Mouse (Mus musculus) limb, embryonic 15.5 days (tissue): ENCODE results near the gene Ccser1. TPM values are rescaled to one million over a fixed set of nuclear protein-coding genes. Genes with fewer than 3 reads are reported as not detected.
A peak's percentile ranks its signal among the peaks of the same experiment; 100 is the strongest.

Experiments
- ATAC-seq: fragments of 200-750 bp; cut with Nextera tagmentation; 2 replicates; pipeline ENCODE4 v1.8.0; 2017; ENCODE audit warnings: low read depth, moderate TSS enrichment; ENCODE audit not compliant: insufficient number of reproducible peaks, low FRiP score, low TSS enrichment
- H3K27ac ChIP-seq: fragments of 300-500 bp; sonication (generic); 2 replicates; pipeline ENCODE4 v1.5.1; 2015; ENCODE audit warnings: moderate library complexity, mild to moderate bottlenecking, inconsistent platforms
- H3K27me3 ChIP-seq: fragments of 300-500 bp; sonication (generic); 2 replicates; pipeline ENCODE4 v1.6.1; 2015; ENCODE audit warnings: inconsistent platforms
- H3K36me3 ChIP-seq: fragments of 300-500 bp; sonication (generic); 2 replicates; pipeline ENCODE4 v1.6.1; 2015; ENCODE audit warnings: inconsistent platforms
- H3K4me1 ChIP-seq: fragments of 300-500 bp; sonication (generic); 2 replicates; pipeline ENCODE4 v1.6.1; 2015; ENCODE audit warnings: inconsistent platforms
- H3K4me2 ChIP-seq: fragments of 300-500 bp; sonication (generic); 2 replicates; pipeline ENCODE4 v1.6.1; 2015; ENCODE audit warnings: mild to moderate bottlenecking, inconsistent platforms
- H3K4me3 ChIP-seq: fragments of 300-500 bp; sonication (generic); 2 replicates; pipeline ENCODE4 v1.5.1; 2015; ENCODE audit warnings: mild to moderate bottlenecking, inconsistent platforms
- H3K9ac ChIP-seq: fragments of 300-500 bp; sonication (generic); 2 replicates; pipeline ENCODE4 v1.6.1; 2015; ENCODE audit warnings: inconsistent platforms
- H3K9me3 ChIP-seq: fragments of 300-500 bp; sonication (generic); 2 replicates; pipeline ENCODE4 v1.6.1; 2016; ENCODE audit warnings: inconsistent platforms
- WGBS: fragments of 180-500 bp; shearing (Covaris S2); methylation state at CpG from one replicate; pipeline ENCODE4 v1.1.7; 2015; 5-methylcytosine and 5-hydroxymethylcytosine counted together
- polyA plus RNA-seq: library from polyadenylated mRNA; unstranded; fragments of >200 nt; fragmentation: Nextera tagmentation; extraction: Ambion mirVana; gene quantifications from 2 replicates; pipeline ENCODE4 v1.2.1, GENCODE M21; 2015

Gene Ccser1
- polyA plus RNA-seq, result 8.1 and 8.7 TPM in 2 replicates

DNA sequence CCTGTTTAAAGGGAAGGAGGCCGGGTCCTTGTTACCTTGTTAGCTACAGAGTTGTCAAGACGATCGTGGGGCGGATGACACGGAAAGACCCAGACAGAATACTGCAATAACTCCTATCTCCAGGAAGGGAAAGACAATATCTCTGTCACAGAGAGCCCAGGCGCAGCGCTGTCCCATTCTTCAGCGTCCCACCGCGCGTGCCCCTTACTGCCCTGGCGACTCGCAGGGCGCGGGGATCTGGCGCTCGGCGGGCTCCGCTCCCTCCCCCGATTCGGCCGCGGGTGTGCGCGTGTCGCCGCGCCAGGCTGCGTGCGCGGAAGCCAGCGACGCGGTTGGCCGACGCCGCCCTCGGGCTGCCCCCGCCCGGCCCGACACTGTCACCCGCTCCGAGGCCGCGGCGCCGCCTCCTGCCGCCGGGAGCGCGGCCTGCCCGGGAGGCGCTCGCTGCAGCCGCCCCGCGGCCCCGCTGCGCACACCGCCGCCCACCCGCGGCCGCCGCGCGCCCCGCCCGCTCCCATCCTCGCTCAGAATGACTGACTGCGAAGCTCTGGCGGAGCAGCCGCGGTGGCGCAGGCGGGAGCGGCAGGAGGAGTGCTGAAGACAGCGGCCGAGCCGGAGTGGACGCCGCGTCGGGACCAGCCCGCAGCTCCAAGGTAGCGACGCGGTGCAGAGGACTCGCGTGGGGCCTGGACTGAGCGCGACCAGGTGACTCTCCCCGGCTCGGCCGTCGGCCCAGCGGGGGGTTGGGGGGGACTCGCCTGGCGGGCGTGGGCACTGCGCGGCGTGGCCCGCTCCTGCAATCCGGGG is at the start of gene Ccser1:
Gene Ccser1 (plus strand): TSS at position 376 of the 807 bp plus-strand sequence.
- Histone ChIP-seq H3K9me3 (no peaks in the 10 kb centered on the region), H3K27ac (peak within 1 kb of the TSS; percentile 75), H3K4me1 (peaks cover 9% of the 10 kb centered on the region), H3K4me3 (peak within 1 kb of the TSS; percentile 72), H3K27me3 (peaks cover 5% of the 10 kb centered on the region; the same call in 1 of the 2 replicates), H3K4me2 (peak within 1 kb of the TSS; percentile 95), H3K9ac (peak within 1 kb of the TSS; percentile 58), H3K36me3 (no peaks in the 10 kb centered on the region)
- under 1% methylated on average over 78 of the region's 105 CpGs for WGBS
- peak; percentile 85 for ATAC-seq

DNA sequence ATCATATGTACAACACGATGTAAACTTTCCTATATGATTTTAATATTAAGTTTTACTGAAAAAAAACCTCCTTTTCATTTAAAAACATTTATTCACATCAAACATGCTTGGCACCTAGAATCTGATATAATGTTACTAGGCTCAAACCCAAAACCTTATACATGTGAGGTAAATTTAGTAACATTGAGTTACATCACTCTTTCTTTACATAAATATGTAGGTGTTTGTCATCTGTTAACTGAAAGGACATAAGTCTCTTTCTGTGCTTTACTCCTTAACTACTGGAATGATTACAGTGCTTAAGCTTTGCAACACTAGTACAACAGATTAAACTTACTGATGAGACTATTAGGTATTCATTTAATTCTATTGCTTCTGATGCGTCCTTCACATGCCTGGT is 43.7 kb upstream of the Ccser1 start:
- no peaks in the 10 kb centered on the region for H3K4me1 ChIP-seq
- no peak for ATAC-seq
- H3K4me3 ChIP-seq, result no peak overlapping the region
- H3K9me3 ChIP-seq, result no peaks in the 10 kb centered on the region
- no peaks in the 10 kb centered on the region for H3K27me3 ChIP-seq
- no peaks in the 10 kb centered on the region for H3K36me3 ChIP-seq
- no peak overlapping the region for H3K27ac ChIP-seq
- WGBS, result 81% methylated on average over 2 of the region's 2 CpGs
- H3K9ac ChIP-seq, result no peak overlapping the region
- H3K4me2 ChIP-seq, result no peak overlapping the region

DNA sequence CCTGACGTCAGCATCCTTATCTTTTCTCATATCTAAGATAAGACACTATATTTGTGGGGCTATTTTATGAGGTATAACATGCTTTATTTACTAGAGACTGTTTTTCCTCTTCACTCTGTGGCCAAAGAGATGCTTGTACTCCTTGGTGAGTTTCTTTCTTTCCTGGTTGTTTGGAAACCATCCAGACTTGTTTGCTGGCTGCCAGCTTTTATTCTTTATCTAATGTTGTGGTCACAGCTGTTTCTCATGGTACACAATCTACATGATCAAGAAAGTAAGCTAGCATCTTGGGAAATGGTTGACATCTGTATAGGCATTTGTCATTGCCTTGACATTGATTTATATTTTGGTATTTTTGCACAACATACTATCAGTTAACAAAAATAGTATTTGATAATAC is 37.1 kb upstream of the Ccser1 start:
- Histone ChIP-seq H3K9ac (no peak overlapping the region), H3K4me3 (no peak overlapping the region), H3K36me3 (no peaks in the 10 kb centered on the region), H3K9me3 (no peaks in the 10 kb centered on the region), H3K27ac (no peak overlapping the region), H3K4me2 (no peak overlapping the region), H3K4me1 (no peaks in the 10 kb centered on the region), H3K27me3 (no peaks in the 10 kb centered on the region)
- 69% methylated on average over 1 of the region's 1 CpGs for WGBS
- no peak for ATAC-seq

DNA sequence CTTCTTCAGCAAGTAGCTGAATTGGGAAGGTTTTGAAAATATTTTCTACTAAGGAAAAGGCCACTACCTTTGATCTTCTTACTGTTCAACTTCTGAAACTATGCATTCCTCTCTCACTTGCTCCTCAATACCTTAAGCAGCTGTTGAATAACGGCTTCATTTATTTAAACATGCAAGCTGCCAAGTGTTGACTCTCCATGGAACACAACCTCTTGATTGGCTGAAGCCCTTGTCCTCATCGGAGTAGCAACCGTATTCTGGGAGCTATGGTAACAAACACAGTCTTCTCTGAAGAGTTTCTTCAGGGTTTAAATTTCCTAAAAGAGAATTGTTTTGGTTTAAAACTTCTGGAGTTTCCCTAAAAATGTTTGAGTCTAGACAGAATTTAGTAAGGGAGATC is 27.2 kb upstream of the Ccser1 start:
- H3K9ac ChIP-seq, result no peak overlapping the region
- H3K36me3 ChIP-seq, result no peaks in the 10 kb centered on the region
- H3K4me3 ChIP-seq, result no peak overlapping the region
- H3K9me3 ChIP-seq, result no peaks in the 10 kb centered on the region
- ATAC-seq, result no peak
- no peak overlapping the region for H3K4me2 ChIP-seq
- 53% methylated on average over 3 of the region's 3 CpGs for WGBS
- no peaks in the 10 kb centered on the region for H3K4me1 ChIP-seq
- H3K27ac ChIP-seq, result no peak overlapping the region
- H3K27me3 ChIP-seq, result no peaks in the 10 kb centered on the region

DNA sequence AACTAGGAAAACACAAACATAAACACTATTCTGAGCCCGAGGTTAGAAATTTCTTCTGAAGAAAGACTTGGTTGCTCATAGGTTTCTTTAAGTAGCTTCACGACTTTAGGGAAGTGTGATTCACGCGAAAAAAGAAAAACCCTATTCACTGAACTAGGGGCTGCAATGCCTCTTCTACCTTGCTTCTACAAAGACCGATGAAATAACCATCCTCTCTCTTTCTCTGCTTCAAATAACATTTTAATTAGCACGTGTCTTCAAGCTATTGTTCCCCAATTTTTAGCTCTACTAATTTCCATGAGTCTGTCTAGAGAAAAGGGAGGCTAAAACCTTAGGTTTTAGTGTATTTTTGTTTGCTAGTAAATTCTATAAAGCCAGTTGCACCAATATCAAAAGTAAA is 25.5 kb upstream of the Ccser1 start:
- Histone ChIP-seq H3K27me3 (no peaks in the 10 kb centered on the region), H3K4me2 (no peak overlapping the region), H3K27ac (no peak overlapping the region), H3K36me3 (no peaks in the 10 kb centered on the region), H3K9ac (no peak overlapping the region), H3K4me1 (no peaks in the 10 kb centered on the region), H3K4me3 (no peak overlapping the region), H3K9me3 (no peaks in the 10 kb centered on the region)
- WGBS, result 61% methylated on average over 6 of the region's 6 CpGs
- no peak for ATAC-seq

DNA sequence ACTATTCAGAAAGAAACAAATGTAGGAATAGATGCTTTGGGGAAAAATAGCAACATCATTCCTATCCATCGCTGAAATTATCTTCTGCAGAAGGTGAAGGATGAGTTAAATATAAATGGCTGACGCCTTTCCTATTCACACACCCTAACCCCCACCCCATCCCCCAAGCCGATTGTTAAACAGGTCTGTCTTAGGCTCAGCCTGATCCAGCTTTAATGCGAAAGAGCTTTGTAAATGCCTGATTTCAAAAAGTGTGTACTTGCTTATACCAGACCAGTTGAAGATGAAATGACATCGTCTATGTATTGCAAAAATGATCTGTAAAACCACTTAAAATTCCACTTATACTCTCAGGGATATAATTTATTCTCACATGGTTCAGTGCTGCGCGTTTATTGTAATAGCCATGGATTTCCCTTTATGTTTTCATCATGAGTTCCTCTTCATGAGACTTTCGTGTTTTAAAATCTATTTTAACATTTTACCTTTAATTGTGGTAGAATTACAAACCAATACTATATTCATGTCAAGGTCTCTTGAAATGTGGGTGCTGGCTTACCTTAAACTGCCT is 25.0 kb upstream of the Ccser1 start:
- Histone ChIP-seq H3K9me3 (no peaks in the 10 kb centered on the region), H3K27ac (no peak overlapping the region), H3K27me3 (no peaks in the 10 kb centered on the region), H3K4me3 (no peak overlapping the region), H3K4me1 (no peaks in the 10 kb centered on the region), H3K36me3 (no peaks in the 10 kb centered on the region), H3K9ac (no peak overlapping the region), H3K4me2 (no peak overlapping the region)
- 54% methylated on average over 8 of the region's 8 CpGs for WGBS
- no peak for ATAC-seq

DNA sequence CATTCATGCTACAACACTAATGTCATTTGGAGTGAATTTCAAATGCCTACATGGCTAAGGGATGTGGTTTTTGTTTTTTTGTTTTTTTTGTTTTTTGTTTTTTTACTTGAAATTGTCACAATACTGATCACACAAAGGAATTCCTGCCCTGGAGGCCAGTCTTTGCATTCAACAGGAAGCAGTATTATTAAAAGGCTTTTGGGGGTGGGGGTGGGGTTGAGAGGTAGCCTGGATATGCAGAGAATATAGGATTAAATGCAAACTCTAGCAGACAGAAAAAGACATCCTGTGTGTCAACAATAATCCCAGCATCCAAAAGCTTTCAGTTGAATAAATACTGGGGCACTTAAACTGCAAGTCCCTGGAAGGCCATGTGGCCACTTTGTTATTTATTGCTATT is 24.4 kb upstream of the Ccser1 start:
- no peak for ATAC-seq
- Histone ChIP-seq H3K36me3 (no peaks in the 10 kb centered on the region), H3K4me2 (no peak overlapping the region), H3K9me3 (no peaks in the 10 kb centered on the region), H3K4me3 (no peak overlapping the region), H3K4me1 (no peaks in the 10 kb centered on the region), H3K27me3 (no peaks in the 10 kb centered on the region), H3K9ac (no peak overlapping the region), H3K27ac (no peak overlapping the region)

DNA sequence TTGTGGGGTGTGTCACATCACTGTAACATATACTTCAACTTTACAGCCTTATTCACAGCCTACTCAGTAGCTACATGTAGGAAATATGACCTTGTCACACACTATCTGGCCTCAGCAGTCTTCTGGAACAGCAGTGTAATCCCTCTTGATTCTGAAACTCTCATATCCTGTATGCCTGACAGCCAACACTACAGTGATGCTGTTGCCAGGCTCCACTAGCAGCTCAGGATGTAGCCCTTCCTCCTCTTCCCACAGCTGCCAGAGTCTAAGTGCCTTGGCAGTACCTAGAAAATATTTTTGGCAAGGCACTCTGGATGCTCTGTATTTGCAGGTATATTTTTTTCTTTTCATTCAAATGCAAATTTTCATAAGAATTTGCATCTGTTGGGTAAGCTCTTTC is 18.0 kb upstream of the Ccser1 start:
- no peak overlapping the region for H3K9ac ChIP-seq
- no peak overlapping the region for H3K27ac ChIP-seq
- no peak for ATAC-seq
- no peaks in the 10 kb centered on the region for H3K9me3 ChIP-seq
- no peaks in the 10 kb centered on the region for H3K4me1 ChIP-seq
- no peaks in the 10 kb centered on the region for H3K36me3 ChIP-seq
- H3K27me3 ChIP-seq, result no peaks in the 10 kb centered on the region
- no peak overlapping the region for H3K4me2 ChIP-seq
- H3K4me3 ChIP-seq, result no peak overlapping the region

DNA sequence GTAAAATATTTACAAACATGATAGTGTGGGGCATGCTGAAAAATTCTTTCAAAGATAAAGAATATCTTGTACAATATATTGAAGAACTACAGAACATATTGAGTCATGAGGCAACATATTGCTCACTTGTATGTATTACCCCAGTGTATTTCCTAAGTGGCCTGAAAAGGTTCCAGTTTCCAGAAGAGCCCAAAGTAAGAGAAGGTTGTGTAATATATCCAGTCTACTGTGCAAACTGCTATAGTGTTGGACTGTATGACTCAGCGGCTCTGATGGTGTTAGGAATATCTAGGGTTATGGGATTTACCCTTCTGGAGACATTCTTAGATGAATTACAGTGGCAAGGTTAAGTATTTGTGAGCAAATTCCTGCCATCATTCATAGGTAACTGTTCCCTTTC is 13.2 kb upstream of the Ccser1 start:
- Histone ChIP-seq H3K4me3 (no peak overlapping the region), H3K36me3 (no peaks in the 10 kb centered on the region), H3K4me1 (no peaks in the 10 kb centered on the region), H3K9me3 (no peaks in the 10 kb centered on the region), H3K4me2 (no peak overlapping the region), H3K9ac (no peak overlapping the region), H3K27ac (no peak overlapping the region), H3K27me3 (no peaks in the 10 kb centered on the region)
- ATAC-seq, result no peak
- 95% methylated on average over 1 of the region's 1 CpGs for WGBS

DNA sequence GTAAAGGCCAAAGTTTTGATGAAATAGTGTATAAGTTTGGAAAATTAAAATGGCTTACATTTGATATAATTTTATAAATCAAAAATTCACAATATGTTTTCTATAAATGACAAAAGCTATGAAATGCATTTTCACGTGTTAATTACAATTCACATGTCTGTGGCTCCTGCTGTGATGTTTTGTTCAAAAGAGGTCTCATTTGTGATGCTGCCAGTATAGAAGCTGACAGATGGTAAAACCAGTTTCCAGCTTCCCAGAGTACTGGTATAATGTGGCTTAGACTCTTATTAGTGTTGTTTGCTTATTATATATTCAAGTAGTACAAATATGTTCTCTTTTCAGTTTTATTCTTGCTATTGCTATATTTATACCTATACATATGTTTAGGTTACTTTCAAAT is 4.0 kb upstream of the Ccser1 start:
- no peak overlapping the region for H3K4me3 ChIP-seq
- H3K4me1 ChIP-seq, result peaks cover 6% of the 10 kb centered on the region
- no peak overlapping the region for H3K9ac ChIP-seq
- no peaks in the 10 kb centered on the region for H3K36me3 ChIP-seq
- H3K27ac ChIP-seq, result no peak overlapping the region
- H3K27me3 ChIP-seq, result peaks cover 5% of the 10 kb centered on the region; the same call in 1 of the 2 replicates
- no peak overlapping the region for H3K4me2 ChIP-seq
- no peaks in the 10 kb centered on the region for H3K9me3 ChIP-seq
- no peak for ATAC-seq
- 70% methylated on average over 1 of the region's 1 CpGs for WGBS

DNA sequence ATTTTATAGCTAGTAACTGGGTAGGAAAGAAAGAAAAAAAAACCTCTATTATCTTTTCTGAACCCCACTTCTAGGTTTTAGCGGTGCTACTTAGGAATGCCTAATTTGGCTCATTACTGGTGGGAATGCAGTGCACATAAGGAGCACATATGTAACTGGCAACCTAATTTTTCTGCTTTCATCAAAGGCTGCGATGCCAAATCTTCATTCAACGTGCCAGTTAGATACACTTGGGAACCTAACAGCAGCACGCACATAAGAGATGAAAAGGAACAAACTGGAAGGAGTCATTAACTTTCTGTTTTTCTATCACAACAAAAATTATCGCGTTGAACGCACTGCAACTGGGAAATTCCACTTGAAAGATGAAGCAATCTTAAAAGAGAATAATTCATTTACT is 2.6 kb upstream of the Ccser1 start:
- Histone ChIP-seq H3K4me1 (peaks cover 9% of the 10 kb centered on the region), H3K4me3 (no peak overlapping the region), H3K27ac (no peak overlapping the region), H3K9ac (no peak overlapping the region), H3K9me3 (no peaks in the 10 kb centered on the region), H3K27me3 (peaks cover 5% of the 10 kb centered on the region; the same call in 1 of the 2 replicates), H3K36me3 (no peaks in the 10 kb centered on the region), H3K4me2 (no peak overlapping the region)
- ATAC-seq, result no peak
- WGBS, result 59% methylated on average over 7 of the region's 7 CpGs

DNA sequence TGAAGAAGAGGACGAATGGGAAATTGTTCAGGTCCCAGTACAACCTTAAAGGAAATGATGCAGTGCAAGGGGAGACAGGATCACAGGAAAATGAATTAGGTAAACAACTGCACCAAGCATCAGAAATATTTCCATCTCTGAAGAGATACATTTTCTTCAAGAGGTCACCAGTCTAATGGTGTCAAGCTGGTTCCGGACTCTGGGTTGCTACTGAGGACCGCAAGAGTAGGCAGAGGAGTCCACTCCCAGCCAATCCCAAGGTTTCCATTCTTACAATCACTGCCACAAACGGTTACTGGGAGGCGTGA is 529 bp upstream of the Ccser1 start:
- Histone ChIP-seq H3K4me2 (peak overlapping the region; percentile 95), H3K4me3 (peak overlapping the region; percentile 72), H3K27me3 (peaks cover 5% of the 10 kb centered on the region; the same call in 1 of the 2 replicates), H3K4me1 (peaks cover 9% of the 10 kb centered on the region), H3K9me3 (no peaks in the 10 kb centered on the region), H3K36me3 (no peaks in the 10 kb centered on the region), H3K9ac (0 out of 2 replicates have a peak overlapping the region, but pooled peaks have one; percentile 58), H3K27ac (no peak overlapping the region)
- WGBS, result 1% methylated on average over 5 of the region's 5 CpGs
- no peak for ATAC-seq
